Mouse (Mus musculus): ENCODE measurements around the gene Selenow.
"Not testable (repeated sequence)": the region's sequence is repeated elsewhere in the genome, so short reads cannot be mapped to it uniquely, and the experiment has no call there.

Gene Selenow

DNA sequence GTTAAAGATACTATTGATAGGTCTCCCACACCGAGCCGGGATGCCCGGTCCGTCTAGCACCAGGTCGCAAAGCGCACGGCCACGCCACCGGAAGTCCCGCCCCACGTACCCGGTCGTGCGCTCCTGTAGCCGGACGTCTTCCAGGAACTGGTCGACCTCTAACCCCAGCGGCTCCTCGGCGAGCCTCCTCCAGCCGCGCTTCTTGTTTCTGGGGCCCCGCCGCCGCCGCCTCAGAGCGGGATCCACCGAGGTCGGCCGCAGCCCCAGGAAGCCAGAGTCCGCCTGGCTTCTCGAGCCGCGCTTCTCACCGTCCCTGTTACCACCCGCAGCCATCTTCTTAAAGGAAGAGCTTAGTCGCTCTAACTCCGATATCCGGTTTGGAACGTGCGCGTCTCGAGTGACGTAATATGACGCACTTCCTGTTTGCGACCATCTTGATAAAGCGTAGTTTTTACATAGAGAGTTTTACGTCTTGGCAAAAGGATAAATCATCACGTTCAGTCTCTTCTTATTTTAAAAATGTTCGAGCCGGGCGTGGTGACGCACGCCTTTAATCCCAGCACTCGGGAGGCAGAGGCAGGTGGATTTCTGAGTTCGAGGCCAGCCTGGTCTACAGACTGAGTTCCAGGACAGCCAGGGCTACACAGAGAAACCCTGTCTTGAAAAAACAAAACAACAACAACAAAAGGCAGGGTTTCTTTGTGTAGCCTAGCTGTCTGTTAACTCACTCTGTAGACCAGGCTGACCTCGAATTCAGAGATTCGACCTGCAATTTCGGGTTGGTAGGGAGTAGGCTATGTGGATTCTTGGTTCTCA lies 23.7 kb upstream of the Selenow start, which contains the start of gene Nop53:
Gene Nop53, minus strand, starts transcription at position 354 of the 816 bp plus-strand sequence.
- peak; percentile 62 for DNase-seq (ENCODE audit: low spot score)

DNA sequence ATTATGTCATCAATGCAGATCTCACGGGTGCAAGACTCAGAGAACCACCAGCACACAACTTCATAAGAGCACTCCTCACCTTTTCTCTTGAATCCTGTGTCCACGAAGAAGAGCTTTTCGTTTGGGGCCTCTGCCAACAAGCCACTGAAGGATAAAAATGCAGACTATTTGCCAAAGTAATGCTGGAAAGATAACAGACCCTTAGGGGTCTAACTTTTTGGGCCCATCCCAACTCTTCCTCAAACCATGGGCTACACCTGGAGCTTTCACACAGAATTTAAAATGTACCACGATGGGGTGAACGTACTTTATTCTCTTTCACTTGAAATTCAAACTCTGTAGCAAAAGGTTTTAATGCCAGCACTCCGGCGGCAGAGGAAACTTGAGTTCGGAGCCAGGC lies 23.0 kb upstream of the Selenow start:
- no peak for DNase-seq (ENCODE audit: low spot score)

DNA sequence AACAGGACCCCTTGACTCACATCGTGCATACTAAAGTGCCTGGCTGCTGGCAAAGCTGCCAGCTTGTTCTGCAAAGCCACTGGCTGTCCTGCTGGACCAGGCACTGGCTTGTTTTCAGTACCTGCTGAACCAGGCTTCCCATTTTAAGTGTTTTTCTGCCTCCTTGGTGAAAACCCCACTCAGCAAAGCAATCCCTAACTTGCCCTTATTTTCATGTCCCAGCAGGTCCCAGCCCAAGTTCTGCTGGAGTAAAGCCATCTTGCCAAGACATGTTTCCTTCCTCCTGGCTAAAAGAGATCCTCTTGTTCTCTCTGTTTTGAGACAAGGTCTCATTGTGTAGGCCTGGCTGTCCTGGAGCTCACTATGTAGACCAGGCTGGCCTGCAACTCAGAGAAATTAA lies 22.1 kb upstream of the Selenow start:
- DNase-seq (ENCODE audit: low spot score) = no peak

DNA sequence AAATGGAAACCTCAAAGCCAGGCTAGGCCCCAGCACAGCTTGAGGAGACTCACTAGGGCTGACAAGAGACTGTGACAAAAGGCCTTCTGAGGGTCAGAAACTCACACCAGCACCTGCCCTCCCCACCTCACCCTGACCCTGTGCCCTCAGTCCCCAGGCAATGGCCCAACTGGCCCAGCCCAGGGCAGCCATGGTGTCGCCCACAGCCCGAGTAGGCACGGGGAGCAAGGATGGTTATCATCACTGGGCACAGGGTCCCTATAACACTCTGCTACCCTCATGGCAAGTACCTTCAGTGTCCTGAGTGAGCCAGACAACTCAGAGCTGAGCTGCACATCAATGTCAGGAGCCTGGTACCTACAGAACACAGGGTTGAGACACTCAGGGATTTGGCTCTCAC lies 16.4 kb upstream of the Selenow start:
- DNase-seq (ENCODE audit: low spot score) = no peak

DNA sequence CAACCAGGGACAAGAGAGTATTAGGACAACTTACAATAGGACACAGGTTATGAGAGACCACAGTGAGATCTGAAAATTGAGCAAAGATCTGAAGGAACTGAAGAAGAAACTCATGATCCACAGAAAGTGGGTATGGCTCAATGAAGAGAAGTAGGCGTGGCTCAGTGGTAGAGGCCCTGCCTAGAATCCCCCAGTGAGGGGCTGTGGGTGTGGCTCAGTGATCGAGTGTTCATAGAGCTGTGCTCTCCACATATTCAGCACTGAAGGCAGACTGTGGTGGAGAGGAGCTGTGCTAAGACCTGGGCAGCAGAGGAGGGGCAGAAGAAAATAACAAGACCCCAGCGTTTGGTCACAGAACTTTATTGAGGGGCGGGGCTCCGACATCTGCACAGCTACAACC lies 15.3 kb upstream of the Selenow start:
- DNase-seq (ENCODE audit: low spot score) = no peak

DNA sequence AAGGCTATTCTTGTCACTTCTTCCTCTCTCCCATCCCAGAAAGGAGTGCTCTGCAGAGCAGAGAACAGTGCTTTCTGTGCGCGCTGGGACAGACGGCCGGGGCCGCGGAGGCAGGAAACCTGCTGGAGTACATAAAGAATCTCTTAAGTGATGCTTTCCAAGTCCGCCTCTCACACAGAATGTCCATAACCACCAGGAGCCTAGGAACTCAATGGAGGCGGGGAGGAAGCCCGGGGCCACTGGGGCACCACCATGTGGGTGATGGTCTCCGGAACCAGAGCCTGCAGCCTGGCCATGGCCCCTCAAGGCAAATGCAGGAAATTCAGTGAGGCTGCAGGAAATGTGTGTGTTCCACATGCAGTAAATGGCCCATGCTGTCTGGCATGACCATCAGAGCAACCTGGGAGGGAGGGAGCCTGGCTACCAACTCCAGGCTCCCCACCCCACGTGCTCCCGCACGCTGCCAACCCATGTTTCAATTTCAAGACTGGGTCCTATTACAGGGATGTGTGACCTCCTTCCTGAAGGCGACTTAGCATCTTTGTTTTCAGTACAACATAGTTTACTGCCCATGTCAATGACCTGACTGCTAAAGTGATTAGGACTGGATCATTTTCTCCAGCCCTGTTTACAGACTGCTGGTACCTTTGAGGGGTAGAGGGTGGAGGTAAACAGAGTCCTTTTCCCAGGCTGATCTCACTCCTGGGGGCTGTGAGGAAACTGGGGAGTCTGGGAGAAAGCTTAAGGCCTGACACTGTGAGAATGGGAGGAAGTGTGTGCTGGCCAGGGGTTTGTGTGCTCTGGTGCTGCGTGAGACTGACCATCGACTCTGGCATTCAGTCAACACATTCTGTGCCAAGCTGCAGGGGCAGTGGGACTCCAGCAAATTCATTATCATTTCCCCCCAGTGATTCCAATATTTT lies 11.5 kb upstream of the Selenow start:
- no peak for DNase-seq (ENCODE audit: low spot score)

DNA sequence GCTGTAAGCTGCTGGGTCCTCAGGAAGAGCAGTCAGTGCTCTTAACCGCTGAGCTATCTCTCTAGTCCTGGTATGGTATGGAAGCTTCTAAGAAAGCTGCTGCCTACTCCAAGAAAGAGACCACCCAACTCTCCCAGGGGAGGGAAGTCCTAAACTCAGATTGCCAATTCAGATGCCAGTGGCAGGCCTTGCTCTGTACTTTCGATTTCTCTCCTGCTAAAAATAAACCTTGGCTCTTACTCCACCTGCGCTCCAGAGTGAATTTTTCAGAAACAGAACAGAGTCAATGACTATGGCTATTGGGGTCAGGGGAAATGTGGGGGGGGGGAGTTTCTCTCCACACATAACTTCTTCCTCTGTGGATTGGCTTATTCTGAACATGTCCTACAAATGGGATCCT lies 9.4 kb upstream of the Selenow start:
- no peak for DNase-seq (ENCODE audit: low spot score)

DNA sequence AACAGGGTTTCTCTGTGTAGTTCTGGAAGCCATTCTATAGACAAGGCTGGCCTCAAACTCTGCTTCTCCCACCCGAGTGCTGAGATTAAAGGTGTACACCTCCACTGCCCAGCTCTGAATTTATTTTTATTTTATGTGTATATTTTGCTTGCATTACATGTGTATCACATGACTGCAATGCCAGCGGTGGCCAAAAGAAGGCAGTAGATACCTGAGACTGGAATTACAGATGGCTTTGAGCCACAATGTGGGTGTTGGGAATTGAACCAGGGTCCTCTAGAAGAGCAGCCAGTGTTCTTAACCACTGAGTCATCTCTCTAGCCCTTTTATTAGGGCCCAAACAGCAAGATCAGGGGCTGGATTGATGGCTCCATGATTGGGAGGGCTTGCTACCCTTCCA lies 8.3 kb upstream of the Selenow start:
- no peak for DNase-seq (ENCODE audit: low spot score)

DNA sequence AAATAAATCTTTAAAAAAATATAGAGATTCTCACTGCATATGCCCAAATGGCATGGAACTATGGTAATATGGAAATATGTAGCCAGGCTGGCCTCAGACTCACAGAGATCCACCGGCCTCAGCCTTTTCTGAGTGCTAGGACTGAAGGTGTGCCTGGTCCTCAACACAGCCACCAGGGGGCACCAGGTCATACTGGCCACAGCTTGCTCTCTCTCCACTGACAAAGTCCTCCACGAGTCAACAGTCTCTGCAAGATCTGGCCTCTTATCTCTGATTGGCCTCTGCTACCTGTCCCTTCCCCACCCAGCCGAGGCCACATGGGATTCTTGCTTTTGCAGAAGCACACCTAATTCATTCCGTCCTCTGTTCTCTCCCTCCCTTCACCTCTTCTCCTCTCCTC lies 7.7 kb upstream of the Selenow start:
- no peak for DNase-seq (ENCODE audit: low spot score)

DNA sequence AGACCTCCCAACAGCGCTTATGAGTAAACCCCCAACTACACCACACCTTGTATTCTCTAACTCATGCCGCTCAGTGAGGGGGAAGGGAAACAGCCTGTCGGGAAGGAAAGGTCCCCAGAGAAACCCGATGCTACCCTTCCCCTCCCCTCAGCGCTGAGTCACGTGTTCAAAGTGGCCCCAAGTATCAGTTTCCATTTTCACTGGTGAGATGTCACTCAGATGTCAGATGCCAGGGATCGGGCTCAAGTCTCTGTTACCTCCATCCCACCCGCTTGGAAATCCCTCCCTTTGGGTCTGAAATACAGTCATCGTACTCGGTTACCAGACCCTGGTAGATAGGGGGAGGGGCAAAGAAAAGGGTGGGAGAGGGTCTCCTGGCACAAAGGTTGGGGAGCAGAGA lies 406 bp downstream of the Selenow start:
- no peak for DNase-seq (ENCODE audit: low spot score)

DNA sequence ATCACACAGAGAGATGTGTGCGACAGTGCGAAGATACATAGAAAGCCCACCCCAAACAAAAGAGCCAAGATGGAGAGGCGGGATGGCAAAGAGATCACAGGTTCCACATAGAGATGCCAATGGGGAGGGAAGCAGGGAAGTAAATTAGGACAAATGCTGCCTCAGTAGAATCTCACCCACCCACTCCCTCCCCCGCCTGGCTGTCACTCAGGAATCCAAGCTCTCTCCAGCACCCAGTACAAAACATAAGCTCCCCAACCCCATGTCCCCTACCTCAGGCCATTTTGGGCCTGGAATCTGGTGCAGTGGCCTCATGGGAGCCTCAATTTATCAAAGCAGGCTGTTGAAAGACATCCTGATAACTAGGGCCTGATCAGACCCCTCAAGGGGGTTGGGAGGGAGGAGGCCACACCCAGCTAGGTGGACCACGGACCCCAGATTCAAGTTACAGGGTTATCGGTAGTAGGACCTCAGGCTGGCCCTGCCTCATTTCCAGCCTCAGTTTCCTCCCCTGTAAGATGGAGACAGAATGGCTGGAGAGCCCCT lies 1.5 kb downstream of the Selenow start:
- no peak for DNase-seq (ENCODE audit: low spot score)

DNA sequence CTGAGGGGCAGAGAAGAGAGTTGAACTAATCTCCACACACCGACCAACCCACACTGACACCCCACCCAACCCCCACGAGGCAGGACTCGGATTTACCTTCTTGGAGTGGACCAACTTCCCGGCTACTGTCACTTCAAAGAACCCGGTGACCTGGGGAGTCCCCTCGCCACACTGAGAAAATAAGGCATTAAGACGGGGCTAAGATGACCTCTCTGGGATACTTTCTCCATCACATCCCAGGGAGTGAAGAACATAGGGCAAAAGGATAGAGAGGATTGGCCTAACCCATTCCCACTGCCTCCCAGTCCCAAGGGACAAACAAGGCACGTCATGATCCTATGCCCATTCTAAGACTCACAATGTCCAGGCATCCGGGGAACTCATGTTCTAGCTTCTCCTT lies 2.3 kb downstream of the Selenow start:
- DNase-seq (ENCODE audit: low spot score) = no peak

DNA sequence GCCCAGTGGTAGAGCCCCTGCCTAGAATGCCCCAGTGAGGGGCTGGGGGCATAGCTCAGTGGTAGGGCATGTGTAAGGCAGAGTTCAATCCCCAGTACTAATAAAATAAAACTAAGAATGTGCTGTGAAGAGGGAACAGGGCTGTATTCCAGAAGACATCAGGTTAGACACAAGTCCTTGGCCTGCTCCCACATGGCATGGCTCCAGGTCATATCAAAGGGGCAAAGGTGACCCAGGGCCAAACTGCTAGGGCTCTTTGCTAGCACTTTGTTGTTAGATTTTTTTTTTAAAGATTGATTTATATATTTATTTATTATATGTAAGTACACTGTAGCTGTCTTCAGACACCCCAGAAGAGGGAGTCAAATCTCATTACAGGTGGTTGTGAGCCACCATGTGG lies 3.8 kb downstream of the Selenow start:
- DNase-seq (ENCODE audit: low spot score) = no peak

DNA sequence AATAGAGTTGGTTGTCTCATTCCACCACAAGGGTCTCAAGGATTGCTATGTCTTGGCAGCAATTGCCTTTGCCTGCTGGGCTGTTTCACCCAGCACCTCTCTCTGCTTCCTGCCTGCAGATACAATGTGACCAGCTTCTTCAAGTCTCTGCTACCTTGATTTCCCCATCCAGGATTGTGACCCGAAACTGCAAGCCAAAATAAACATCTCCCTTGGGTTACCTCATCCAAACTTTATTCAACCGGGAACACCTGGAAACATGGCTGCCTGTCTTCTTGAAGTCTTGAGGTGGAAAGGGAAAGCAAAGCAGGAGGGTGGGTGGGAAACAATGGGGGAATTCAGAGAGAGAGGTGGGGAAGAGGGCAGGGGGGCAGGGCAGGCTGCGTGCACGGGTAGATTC lies 5.2 kb downstream of the Selenow start:
- no peak for DNase-seq (ENCODE audit: low spot score)

DNA sequence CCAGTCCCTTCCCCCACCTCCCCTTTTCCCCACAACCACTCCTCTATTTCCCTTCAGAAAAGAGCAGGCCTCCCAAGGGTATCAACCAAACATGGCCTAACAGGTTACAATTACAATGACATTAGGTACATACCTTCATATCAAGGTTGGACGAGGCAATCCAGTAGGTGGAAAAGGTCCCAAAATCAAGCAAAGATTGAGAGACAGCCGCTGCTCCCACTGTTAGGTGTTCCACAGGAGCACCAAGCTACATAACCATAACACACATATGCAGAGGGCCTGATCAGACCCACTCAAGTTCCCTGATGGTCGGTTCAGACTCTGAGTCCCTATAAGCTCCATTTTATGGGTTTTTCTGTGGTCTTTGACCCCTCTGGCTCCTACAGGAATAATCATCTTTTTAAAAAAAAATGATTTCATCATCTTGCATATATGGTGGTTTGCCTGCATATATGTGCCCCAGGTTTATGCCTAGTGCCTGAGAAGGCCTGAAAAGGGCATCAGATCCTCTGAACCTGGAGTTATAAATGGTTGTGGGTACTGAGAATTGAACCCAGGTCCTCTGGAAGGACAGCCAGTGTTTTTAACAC lies 6.0 kb downstream of the Selenow start:
- no peak for DNase-seq (ENCODE audit: low spot score)

DNA sequence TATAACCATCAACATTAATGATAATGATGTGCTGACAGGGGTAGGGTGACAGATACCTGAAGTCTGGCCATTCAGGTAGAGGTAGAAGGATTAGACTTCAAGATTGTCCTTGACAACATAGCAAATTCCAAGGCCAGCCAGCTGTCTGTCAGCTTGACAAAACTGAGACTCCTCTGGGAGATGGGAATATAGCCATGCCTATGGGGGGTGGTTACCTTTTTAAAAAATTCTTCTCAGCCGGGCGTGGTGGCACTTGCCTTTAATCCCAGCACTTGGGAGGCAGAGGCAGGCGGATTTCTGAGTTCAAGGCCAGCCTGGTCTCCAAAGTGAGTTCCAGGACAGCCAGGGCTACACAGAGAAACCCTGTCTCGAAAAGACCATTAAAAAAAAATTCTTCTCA lies 6.5 kb downstream of the Selenow start:
- DNase-seq (ENCODE audit: low spot score) = not testable (repeated sequence)

DNA sequence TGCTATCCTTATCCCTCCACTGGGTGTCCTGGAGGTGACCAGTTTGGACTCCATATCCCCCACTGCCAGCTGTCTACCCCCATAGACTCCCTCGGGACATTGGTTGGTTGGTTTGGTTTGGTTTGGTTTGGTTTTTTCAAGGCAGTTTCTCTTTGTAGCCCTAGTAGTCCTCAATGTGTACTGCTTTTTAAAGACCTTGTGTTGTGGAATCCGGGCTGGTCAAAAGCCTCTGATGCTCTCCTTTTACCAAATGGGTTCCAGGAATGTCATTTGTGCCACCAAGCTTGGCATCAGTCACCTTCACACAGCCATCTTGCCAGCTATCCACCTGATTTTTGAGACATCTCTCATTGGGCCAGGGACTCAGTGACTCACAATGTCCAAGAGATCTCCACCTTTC lies 7.5 kb downstream of the Selenow start:
- no peak for DNase-seq (ENCODE audit: low spot score)

DNA sequence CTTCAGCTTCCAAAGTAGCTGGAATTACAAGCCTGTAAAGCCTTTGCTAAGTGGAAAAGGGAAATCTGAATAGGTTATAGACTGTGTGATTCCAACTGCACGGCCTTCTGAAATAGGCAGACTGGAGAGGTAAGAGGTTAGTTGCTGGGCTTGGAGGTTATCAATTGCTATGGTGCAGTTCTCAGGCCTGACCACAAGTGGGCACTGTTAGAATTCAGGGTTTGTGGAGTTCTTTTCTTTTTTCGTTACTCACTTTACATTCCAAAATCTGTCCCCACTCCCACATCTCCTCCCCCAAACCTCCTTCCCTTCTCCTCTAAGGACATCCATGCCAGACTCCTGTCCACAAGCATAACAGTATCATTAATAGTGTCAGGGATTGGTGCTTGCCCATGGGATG lies 8.0 kb downstream of the Selenow start:
- no peak for DNase-seq (ENCODE audit: low spot score)

DNA sequence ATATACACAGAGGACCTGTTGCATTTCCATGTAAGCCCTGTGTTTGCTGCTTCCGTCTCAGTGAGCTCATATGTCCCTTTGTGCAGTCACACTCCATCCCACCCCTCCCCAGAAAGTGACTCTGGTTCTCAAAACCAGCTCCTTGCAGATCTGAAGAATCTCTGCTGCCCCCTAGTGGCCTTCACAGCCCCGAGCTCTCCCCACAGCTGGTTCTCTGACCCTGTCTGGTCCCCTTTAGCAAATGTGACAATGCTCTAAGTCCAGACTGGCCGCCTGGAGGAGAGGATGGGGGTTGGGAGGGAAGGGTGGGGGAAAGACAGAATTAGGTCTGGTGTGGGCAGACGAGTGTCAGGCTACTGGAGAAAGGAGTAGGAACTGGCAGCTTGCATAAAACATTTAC lies 10.0 kb downstream of the Selenow start:
- no peak for DNase-seq (ENCODE audit: low spot score)

DNA sequence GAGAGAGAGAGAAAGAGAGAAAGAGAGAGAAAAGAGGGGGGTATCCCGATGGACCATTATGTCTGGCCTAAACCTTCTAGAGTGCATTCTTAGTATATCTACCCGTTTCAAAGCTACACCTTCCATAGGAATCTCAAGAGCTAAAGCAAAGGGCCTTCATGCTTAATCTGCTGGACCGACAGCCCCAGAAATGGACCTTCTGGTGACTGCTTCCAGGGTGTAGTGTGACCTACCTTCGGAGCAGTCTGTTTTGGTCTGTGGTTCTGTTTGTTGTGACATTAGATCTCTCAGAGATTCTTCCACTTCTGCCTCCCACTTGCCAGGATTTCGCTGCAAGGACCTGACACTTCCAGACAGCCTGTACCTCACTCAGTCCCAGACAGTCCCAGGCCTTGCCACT lies 11.7 kb downstream of the Selenow start:
- DNase-seq (ENCODE audit: low spot score) = no peak

DNA sequence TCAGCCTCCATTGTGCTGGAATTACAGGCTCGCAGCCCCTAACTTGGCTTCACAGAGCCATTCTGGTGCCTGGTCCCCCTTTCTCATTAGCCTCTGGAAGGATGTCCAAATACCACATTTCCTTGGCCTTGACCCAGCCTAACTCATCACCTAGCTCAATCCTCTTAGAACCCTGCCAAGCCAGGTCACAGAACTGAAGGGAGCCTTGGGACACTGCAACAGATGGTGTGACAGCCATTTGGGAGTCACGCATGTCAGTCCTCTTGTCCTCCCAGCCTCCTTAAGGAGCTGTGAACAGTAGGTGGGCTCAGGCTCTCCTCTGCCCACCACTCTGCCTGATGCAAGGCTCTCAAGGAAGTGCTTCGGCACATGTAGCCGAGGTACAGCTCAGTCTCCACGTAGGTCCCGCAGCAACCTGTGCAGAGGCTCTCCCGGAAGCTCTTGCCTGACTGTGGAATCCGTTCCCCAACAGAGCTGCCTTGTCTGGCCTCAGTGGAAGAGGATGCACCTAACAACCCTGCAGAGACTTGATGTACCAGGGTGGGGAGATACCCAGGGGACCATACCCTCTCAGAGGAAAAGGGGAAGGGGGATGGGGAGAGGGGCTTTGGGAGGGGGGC lies 14.1 kb downstream of the Selenow start:
- no peak for DNase-seq (ENCODE audit: low spot score)

DNA sequence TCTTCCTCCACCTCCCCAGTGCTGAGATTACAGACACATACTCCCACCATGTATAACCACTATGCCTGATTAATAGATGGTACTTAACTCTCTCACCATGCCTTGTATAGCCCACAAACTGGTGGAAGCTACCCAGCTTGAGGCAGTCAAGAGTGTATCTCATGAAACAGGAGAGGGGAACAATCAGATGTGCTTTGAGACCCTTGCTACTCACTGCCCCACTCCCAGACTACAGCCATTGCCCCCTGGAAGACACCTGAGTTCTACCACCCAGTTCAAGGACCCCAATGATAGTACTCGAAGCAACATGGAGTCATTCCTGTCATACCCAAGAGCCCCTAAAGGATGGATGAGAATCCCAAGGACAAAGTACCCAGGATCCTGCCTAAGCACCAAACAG lies 15.6 kb downstream of the Selenow start:
- DNase-seq (ENCODE audit: low spot score) = no peak

Data from urinary bladder, postnatal 10 days (tissue).